Mouse (Mus musculus) neural tube, embryonic 10.5 days (tissue): Measurements from ENCODE around the gene Hebp1.

ENCODE experiments used
- DNase-seq: peaks from one replicate; pipeline ENCODE4 v3.0.0-alpha.2; 2017; ENCODE audit warnings: low spot score; ENCODE audit errors: extremely low spot score

Hebp1 gene

DNA sequence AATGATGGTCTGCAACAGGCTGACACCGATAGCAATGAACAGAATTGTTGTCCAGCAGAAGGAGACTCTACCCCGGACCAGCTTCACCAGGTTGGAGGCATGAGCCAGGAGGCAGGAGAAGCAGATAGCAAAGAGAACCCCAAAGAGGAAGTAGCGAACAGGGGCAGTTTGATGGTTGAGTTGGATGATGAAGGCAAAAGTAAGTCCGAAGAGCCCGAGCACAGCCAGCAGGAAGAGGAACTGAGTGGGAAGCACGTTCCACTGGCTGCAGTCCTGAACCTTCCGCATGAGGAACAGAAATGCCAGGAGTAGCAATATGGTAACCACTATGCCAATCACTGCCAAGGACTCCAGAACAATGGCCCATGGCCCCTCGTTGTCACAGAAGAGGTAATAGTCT lies 81.3 kb downstream of the Hebp1 start:
- no peak for DNase-seq

DNA sequence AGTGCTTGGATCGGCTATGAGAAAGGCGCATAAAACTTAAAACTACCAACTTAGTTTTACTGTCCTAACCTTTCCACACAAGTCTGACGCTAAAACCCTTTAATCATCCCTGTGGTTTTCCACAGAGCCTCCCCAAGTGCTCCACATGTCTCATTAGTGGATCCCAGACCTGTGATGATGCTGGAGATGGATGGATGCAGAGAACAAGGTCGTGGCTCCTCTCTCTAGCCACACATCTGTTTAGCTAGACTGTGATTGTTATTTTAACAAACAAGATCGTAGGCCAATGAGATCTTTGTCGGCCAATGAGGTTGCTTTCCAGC lies 84.7 kb downstream of the Hebp1 start:
- peak; percentile 35 for DNase-seq

DNA sequence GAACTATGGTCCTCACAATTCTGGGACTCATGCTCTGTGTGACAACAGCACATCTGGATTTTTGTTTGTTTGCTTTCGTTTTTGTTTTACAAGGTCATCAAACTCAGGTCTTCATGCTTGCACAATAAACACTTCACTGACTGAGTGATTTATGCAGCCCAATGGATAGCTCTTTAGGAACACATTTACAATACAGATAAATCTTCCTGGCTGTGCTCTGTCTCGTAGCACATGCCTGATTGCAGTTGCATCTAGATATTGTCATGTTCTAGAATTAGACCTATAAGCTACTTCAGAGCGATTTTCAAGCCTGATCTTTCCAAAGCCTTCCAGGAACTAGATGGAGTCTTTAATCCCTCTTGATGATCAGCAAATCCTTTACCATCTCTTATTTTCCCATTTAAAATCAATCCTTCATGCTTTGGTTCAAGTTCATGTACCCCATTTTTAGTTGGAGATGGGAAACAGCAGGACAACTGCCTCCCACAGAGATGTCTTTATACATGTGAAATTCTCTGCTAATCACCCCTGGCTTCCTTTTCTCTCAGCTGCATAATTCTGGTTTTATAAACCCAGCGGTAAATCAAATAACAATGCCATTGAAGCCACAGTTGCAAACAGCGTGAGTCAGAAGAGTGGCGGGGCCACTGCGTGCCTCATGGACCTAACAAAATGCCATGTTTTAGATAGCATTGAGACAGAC lies 85.3 kb downstream of the Hebp1 start:
- DNase-seq = peak; percentile 30

DNA sequence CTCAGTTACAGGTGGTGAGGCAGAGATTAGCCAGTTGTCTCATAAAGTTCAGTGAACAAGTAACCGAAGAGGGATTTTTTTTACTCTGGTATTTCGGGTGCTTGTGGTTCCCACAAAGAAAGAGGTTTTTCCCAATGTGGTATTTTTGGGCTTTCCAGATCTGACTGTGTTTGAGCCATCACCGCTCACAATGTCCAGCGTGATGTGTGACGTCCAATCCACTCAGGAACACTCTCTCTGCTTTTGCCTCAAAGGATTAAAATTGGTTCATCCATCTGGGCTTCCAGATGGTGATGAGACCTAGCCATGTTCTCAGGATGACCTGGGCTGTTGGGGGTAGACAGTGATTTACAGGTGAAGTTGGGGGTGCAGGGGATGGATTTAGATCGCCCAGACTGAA lies 90.8 kb downstream of the Hebp1 start:
- no peak for DNase-seq

DNA sequence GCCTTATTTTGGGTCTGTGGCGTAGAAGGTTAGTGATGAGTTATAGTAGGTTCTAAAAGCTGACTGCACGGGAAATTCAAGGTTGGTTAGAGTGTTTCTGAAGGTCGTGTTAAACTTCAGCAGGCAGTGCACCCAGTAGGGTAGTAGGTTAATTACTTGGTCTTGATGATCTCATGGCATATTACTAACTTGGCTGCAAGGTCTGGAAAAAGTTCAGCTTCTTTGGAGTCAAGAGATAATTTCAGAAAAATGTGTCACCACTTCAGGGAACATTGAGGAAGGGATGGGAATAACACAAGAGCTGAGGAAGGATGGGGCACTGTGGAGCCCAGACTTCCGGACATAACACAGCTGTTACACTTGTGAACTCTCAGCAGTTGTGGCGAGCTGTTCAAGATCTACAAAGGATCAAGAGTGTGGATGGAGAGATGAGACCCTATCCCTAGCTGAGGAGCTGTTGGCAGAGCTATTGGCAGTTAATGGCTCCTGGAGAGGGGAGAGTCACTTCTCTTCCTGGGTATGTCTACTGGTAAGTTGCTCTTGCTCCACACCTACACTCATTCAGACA lies 95.0 kb downstream of the Hebp1 start:
- DNase-seq = no peak

DNA sequence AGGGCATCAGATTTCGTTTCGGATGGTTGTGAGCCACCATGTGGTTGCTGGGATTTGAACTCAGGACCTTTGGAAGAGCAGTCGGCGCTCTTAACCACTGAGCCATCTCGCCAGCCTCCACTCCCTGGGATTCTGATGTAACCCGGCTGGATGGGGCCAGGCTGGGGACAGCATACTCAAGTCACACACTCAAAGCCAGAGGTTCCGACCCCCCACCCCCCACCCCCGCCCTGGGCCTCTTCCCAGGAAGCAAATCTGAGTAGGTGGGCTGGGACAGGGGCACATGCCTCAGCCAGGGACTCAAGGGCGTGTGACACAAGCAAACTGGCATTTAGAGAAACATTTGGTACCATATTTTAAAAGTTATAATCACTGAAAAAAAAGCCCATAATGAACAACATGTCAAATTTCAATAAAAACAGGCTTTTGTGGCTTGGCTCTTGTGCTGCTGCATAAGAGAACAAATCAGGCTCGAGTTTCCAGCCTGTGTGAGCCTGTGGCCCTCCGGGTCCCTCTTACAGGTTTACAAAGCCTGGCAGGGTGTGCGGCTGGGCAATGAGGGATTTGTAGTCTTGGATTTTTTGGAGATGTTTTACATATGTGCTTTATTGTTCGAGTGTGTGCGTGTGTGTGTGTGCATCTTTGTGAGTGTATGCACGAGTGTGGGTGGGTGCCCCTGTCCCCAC lies 96.9 kb downstream of the Hebp1 start:
- no peak for DNase-seq

DNA sequence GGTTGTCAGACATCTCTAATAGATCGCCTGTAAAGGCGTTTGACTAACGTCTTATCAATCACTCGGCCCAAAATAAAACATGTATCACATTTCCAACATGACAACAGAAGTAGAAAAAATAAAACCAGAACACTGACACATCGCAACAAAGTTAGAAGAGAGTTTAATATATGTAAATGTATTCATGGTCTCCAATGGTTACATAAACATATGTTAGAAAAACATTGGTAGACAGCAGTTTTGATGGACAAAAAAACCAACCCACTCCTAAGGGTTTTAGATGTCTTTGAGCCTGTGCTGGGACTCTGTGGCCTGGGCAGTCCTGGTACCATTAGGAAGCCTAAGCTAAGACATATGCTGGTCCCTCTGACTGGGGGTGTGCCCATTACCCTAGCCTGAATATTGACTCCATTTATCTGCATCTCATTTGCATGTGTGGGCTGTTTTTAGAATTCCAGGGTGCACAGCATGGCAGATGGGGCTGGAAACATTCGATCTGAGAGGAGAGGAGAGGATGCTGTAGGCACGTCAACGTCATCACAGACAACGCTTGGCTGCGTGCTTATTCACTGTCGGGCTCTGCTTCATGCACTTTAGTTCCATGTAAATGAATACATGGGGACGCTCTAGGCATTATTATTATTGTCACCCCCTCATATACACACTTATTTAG lies 104.9 kb downstream of the Hebp1 start:
- no peak for DNase-seq

DNA sequence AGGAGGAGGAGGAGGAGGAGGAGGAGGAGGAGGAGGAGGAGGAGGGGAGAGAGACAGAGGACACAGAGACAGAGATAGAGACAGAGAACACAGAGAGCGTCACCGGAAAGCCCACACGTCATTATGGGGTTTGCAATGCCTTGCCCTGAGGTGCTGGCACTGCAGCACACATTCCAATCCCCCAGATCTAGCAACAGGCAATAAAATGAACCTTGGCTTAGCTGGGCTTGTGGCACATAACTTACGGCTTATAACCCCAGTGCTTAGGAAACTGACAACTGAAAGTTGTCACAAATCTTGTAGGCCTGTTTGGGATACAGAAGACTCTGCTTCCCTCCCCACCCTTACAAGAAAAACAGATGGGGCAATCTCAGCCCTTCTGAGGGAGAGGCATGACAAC lies 107.2 kb downstream of the Hebp1 start:
- DNase-seq = no peak

DNA sequence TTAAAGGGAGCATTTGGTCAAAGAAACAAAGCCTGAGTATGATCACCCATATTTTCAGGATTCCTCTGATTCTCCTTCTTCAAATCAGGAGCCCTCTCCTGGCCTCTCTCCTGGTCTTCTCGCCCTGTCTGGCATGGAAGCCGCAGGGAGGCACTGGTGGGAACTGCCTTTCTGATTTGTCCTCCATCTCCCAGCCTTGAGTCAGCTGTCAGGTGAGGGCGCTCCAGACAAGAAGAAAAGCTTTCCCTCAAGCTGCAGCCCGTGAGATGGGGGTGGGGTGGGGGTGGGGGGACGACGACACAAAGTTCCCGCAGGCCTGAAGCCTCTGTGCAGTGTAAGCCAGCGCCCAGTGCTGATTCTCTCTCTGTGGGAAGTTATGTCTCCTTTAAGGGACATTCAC lies 108.0 kb downstream of the Hebp1 start:
- DNase-seq = no peak

DNA sequence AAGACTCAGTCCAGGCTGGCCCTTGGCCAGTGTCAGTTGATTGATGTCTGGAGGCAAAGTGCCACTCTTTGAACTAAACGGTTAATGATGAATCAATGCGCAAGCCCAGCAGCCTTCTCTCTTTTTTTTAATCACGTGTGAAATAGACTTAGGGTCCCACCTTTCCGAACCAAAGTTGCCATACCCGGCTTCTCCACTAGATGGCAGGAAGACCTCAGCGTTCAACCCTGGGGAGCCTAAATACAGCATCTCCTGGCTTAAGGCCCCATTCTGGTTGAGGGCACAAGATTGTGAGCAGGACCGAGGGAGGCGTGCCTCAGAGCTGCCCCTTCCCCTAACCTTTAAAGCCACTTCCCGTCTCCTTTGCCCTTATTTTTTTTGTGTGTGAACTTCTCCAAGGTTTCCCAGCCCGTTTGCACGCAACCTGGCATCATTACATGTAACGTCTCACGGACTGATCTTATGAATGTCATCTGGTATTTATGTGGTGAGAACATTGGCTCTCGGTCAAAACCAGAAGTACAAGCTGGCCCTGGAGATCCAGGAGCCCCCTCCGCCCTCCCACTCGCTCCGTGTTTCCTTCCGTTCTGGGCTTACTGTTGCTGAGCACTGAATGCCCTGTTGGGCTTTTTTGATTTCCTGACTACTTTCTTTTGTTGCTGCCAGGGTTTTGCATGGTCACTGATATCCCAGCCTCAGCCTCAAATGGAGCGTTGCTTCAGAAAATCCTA lies 109.9 kb downstream of the Hebp1 start:
- DNase-seq = peak; percentile 93
